Mouse (Mus musculus) erythroblast, embryonic 14.5 days (primary cell): Measurements from ENCODE around the gene Fastk.

Source experiments
- GATA1 ChIP-seq: IDR thresholded peaks from 2 replicates; pipeline ENCODE4 v1.6.1; 2012; ENCODE audit warnings: low read length, inconsistent platforms, mixed read lengths
- TAL1 ChIP-seq: IDR thresholded peaks from 3 replicates; pipeline ENCODE4 v1.6.1; 2012; ENCODE audit warnings: low read length, inconsistent platforms, mixed read lengths

DNA sequence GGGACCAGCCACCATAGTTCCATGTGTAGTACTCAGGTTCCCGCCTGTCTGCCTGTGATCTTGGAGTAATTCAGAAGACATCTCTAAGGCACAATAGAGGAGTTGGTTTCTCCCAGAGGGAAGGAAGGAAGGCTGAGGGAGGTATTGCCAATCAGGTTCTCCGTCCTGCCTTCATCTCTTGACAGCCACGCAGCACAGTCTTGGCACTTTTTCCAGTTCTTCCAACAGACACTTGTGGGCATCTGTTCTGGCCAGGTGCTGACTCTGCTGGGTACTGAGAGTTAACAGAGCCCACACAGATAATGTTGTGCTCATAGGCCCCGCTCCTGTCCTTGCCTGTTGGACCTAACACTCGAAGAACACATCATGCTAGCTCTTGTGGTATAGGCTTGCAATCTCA is 41.7 kb upstream of the Fastk start:
- TF ChIP-seq GATA1 (no peak), TAL1 (no peak)
